Mouse (Mus musculus) embryonic facial prominence, embryonic 15.5 days (tissue): ENCODE results near the gene Txndc9. TPM values are rescaled to one million over a fixed set of nuclear protein-coding genes. Genes with fewer than 3 reads are reported as not detected.

ENCODE experiments used
- ATAC-seq: fragments of 200-750 bp; cut with Nextera tagmentation; 2 replicates; pipeline ENCODE4 v1.8.0; 2017; ENCODE audit warnings: low read depth, moderate TSS enrichment; ENCODE audit not compliant: insufficient number of reproducible peaks, low FRiP score, low TSS enrichment
- H3K27ac ChIP-seq: fragments of 300-500 bp; sonication (generic); replicated peaks from 2 replicates; pipeline ENCODE4 v1.5.1; 2015; ENCODE audit warnings: mild to moderate bottlenecking, inconsistent platforms
- H3K27me3 ChIP-seq: fragments of 300-500 bp; sonication (generic); 2 replicates; pipeline ENCODE4 v1.6.1; 2015; ENCODE audit warnings: inconsistent platforms
- H3K36me3 ChIP-seq: fragments of 300-500 bp; sonication (generic); 2 replicates; pipeline ENCODE4 v1.6.1; 2015; ENCODE audit warnings: mild to moderate bottlenecking, inconsistent platforms
- H3K4me1 ChIP-seq: fragments of 300-500 bp; sonication (generic); 2 replicates; pipeline ENCODE4 v1.6.1; 2015; ENCODE audit warnings: inconsistent platforms
- H3K4me2 ChIP-seq: fragments of 300-500 bp; sonication (generic); replicated peaks from 2 replicates; pipeline ENCODE4 v1.6.1; 2015; ENCODE audit warnings: mild to moderate bottlenecking, inconsistent platforms
- H3K4me3 ChIP-seq: fragments of 300-500 bp; sonication (generic); replicated peaks from 2 replicates; pipeline ENCODE4 v1.5.1; 2015; ENCODE audit warnings: mild to moderate bottlenecking, inconsistent platforms
- H3K9ac ChIP-seq: fragments of 300-500 bp; sonication (generic); 2 replicates; pipeline ENCODE4 v1.6.1; 2015; ENCODE audit warnings: inconsistent platforms
- H3K9me3 ChIP-seq: fragments of 300-500 bp; sonication (generic); replicated peaks from 2 replicates; pipeline ENCODE4 v1.6.1; 2016; ENCODE audit warnings: inconsistent platforms
- WGBS: fragments of 180-500 bp; shearing (Covaris S2); methylation state at CpG from one replicate; pipeline ENCODE4 v1.1.7; 2015; 5-methylcytosine and 5-hydroxymethylcytosine counted together
- polyA plus RNA-seq: library from polyadenylated mRNA; unstranded; fragments of >200 nt; fragmentation: Nextera tagmentation; extraction: Ambion mirVana; gene quantifications from 2 replicates; pipeline ENCODE4 v1.2.1, GENCODE M21; 2015

Gene Txndc9
- polyA plus RNA-seq: 127 and 148 TPM in 2 replicates

- H3K4me2 ChIP-seq: peak within 1 kb of the TSS; percentile 84
- no peaks in the 10 kb centered on the region for H3K27me3 ChIP-seq
- peak within 1 kb of the TSS; percentile 83 for H3K4me3 ChIP-seq
- H3K36me3 ChIP-seq: peaks cover 27% of the 10 kb centered on the region
- H3K27ac ChIP-seq: peak within 1 kb of the TSS; percentile 96
- peaks cover 18% of the 10 kb centered on the region for H3K4me1 ChIP-seq
- H3K9me3 ChIP-seq: no peaks in the 10 kb centered on the region
- ATAC-seq: peak; percentile 94
- peak within 1 kb of the TSS; percentile 91 for H3K9ac ChIP-seq
- under 1% methylated on average over 50 of the region's 50 CpGs for WGBS
These were observed at the start of gene Txndc9, which contains the start of gene Eif5b for GRCm38 (mm10) chr1:37997867-37998266. TSS of gene Txndc9 (minus strand) at chr1:37997893. TSS of gene Eif5b (plus strand) at chr1:37998010.

- peaks cover 68% of the 10 kb centered on the region for H3K36me3 ChIP-seq
- no peaks in the 10 kb centered on the region for H3K4me1 ChIP-seq
- no peak overlapping the region for H3K9ac ChIP-seq
- no peak overlapping the region for H3K4me2 ChIP-seq
- H3K9me3 ChIP-seq: no peaks in the 10 kb centered on the region
- ATAC-seq: no peak
- H3K27ac ChIP-seq: no peak overlapping the region
- H3K4me3 ChIP-seq: no peak overlapping the region
- 96% methylated on average over 2 of the region's 2 CpGs for whole genome bisulfite sequencing
- H3K27me3 ChIP-seq: no peaks in the 10 kb centered on the region
These were observed 41.2 kb upstream of the Txndc9 start for GRCm38 (mm10) chr1:38038898-38039297.

DNA sequence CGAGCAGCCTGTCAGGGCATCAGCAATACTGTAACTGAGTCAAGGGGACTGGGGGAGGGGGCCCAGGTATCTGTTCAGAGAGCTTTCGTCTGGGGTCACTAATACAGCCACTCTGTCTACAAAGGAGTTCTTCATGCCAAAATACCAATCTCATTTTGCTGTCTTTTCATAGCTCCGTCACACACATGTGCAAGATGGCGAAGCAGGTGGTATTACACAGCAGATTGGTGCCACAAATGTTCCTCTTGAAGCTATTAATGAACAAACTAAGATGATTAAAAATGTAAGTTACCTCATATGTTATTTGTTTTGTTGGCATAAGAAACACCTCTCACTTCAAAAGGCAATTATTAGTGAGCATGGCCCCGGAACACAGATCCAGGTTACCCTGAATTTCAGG is 39.7 kb upstream of the Txndc9 start:
- no peak overlapping the region for H3K9ac ChIP-seq
- no peak overlapping the region for H3K27ac ChIP-seq
- no peaks in the 10 kb centered on the region for H3K27me3 ChIP-seq
- no peak for ATAC-seq
- 83% methylated on average over 5 of the region's 5 CpGs for WGBS
- H3K36me3 ChIP-seq: peaks cover 80% of the 10 kb centered on the region
- no peaks in the 10 kb centered on the region for H3K9me3 ChIP-seq
- no peak overlapping the region for H3K4me3 ChIP-seq
- no peak overlapping the region for H3K4me2 ChIP-seq
- no peaks in the 10 kb centered on the region for H3K4me1 ChIP-seq

DNA sequence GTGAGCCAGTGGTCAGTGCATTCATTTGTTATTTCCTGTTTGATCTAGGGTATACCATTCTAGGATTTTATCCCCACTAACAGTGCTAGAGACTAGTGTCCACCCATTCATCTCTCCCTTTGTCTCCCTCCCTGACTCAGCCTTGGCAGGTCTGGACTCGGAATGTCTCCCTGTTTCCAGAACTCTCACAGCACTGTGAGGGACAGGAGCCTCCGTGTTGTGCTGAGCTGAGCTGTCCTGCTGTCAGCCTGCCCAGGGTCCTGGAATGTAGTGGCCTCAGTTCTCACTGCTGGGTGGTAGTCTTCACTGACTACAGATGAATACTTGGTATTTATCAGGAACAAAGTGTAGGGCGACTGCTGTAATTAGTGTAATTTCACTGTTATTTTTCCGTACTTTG is 37.8 kb upstream of the Txndc9 start:
- Histone ChIP-seq H3K9me3 (no peaks in the 10 kb centered on the region), H3K27ac (no peak overlapping the region), H3K36me3 (peaks cover 69% of the 10 kb centered on the region), H3K9ac (no peak overlapping the region), H3K27me3 (no peaks in the 10 kb centered on the region), H3K4me2 (no peak overlapping the region), H3K4me1 (no peaks in the 10 kb centered on the region), H3K4me3 (no peak overlapping the region)
- WGBS: 85% methylated on average over 4 of the region's 4 CpGs
- no peak for ATAC-seq

- Histone ChIP-seq H3K9me3 (no peaks in the 10 kb centered on the region), H3K9ac (no peak overlapping the region), H3K27me3 (no peaks in the 10 kb centered on the region), H3K27ac (no peak overlapping the region), H3K36me3 (peaks cover 40% of the 10 kb centered on the region), H3K4me3 (no peak overlapping the region), H3K4me2 (no peak overlapping the region), H3K4me1 (no peaks in the 10 kb centered on the region)
- WGBS: 89% methylated on average over 5 of the region's 5 CpGs
- ATAC-seq: no peak
These were observed 33.7 kb upstream of the Txndc9 start for GRCm38 (mm10) chr1:38031391-38031790.

DNA sequence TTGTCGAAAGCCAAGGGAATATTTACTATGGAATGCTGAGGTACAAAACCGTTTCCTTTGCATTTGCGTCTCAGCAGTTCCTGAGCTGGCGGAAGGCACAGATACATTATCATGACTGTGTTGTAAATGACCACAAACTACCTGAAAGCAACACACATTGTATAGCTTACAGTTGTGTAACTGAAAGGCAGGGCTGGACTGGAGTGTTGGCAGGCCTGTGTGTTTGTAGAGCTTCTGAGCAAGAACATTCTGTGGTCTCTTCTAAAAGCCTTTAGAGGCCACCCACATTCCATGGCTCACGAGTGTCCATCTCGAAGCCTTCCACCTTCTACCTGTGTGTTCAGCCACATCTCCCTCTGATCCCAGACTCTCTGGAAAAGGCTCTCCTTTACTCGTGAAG is 29.6 kb upstream of the Txndc9 start:
- Histone ChIP-seq H3K36me3 (peaks cover 30% of the 10 kb centered on the region), H3K4me1 (no peaks in the 10 kb centered on the region), H3K27me3 (no peaks in the 10 kb centered on the region), H3K9ac (no peak overlapping the region), H3K9me3 (no peaks in the 10 kb centered on the region), H3K4me2 (no peak overlapping the region), H3K4me3 (no peak overlapping the region), H3K27ac (no peak overlapping the region)
- ATAC-seq: no peak
- WGBS: 90% methylated on average over 7 of the region's 7 CpGs

- 67% methylated on average over 2 of the region's 2 CpGs for WGBS
These were observed 17.0 kb upstream of the Txndc9 start for GRCm38 (mm10) chr1:38014551-38015203.

GRCm38 (mm10) chr1:38012509-38012908 is 14.8 kb upstream of the Txndc9 start:
- Histone ChIP-seq H3K9me3 (no peaks in the 10 kb centered on the region), H3K9ac (no peak overlapping the region), H3K36me3 (no peaks in the 10 kb centered on the region), H3K27me3 (no peaks in the 10 kb centered on the region), H3K4me3 (no peak overlapping the region), H3K4me1 (no peaks in the 10 kb centered on the region), H3K27ac (no peak overlapping the region), H3K4me2 (no peak overlapping the region)
- no peak for ATAC-seq

More at GRCm38 (mm10) chr1:38014551-38015203, 17.0 kb upstream of the Txndc9 start:
- Histone ChIP-seq H3K27me3 (no peaks in the 10 kb centered on the region), H3K9me3 (no peaks in the 10 kb centered on the region), H3K4me2 (no peak overlapping the region), H3K36me3 (peaks cover 19% of the 10 kb centered on the region), H3K4me3 (no peak overlapping the region), H3K27ac (no peak overlapping the region), H3K4me1 (no peaks in the 10 kb centered on the region), H3K9ac (no peak overlapping the region)
- ATAC-seq: no peak

DNA sequence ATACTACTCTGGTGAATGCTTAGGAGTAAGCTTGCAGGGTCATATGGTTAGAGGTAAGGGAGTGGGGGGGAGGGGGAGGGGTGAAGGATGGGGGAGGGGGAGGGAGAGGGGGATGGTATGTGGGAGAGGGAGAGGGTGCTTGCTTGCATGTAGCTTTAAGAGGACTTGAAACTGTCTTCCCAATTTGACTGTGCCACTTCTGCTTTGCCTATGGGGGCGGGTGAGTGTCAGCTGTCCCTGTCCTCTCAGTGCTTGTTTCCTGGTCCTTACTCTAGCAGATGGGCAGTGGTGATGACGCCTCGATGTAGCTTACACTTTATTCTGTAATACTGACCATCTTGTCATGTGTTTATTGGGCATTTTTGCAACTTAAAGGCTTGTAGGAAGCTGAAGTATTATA is 14.4 kb upstream of the Txndc9 start:
- Histone ChIP-seq H3K4me2 (no peak overlapping the region), H3K36me3 (no peaks in the 10 kb centered on the region), H3K9ac (no peak overlapping the region), H3K9me3 (no peaks in the 10 kb centered on the region), H3K27me3 (no peaks in the 10 kb centered on the region), H3K27ac (no peak overlapping the region), H3K4me1 (no peaks in the 10 kb centered on the region), H3K4me3 (no peak overlapping the region)
- ATAC-seq: no peak
- WGBS: 81% methylated on average over 3 of the region's 3 CpGs

GRCm38 (mm10) chr1:38011647-38012046 is 14.0 kb upstream of the Txndc9 start:
- H3K27ac ChIP-seq: no peak overlapping the region
- 76% methylated on average over 6 of the region's 6 CpGs for WGBS
- H3K36me3 ChIP-seq: no peaks in the 10 kb centered on the region
- no peak overlapping the region for H3K9ac ChIP-seq
- H3K27me3 ChIP-seq: no peaks in the 10 kb centered on the region
- H3K4me3 ChIP-seq: no peak overlapping the region
- no peaks in the 10 kb centered on the region for H3K9me3 ChIP-seq
- H3K4me1 ChIP-seq: no peaks in the 10 kb centered on the region
- no peak overlapping the region for H3K4me2 ChIP-seq
- no peak for ATAC-seq

DNA sequence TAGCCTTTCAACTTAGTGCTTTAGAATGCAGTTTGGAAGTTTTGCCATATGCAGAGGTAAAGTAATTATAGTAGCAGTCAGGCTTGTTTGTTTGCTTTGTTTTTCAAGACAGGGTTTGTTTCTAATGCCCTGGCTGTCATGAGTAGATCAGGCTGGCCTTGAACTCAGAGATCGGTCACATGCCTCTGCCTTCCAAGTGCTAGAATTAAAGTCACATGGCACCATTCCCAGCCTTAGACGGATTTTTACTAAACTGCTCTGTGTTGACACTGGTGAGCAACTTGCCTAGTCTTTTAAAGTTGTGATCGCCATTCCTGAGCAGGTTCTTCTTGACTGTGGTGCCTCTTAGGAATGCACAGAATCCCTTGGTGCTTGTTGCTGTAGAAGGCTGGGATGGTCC is 9.0 kb upstream of the Txndc9 start:
- no peak overlapping the region for H3K9ac ChIP-seq
- no peaks in the 10 kb centered on the region for H3K9me3 ChIP-seq
- no peak overlapping the region for H3K4me2 ChIP-seq
- no peak for ATAC-seq
- no peaks in the 10 kb centered on the region for H3K36me3 ChIP-seq
- no peaks in the 10 kb centered on the region for H3K4me1 ChIP-seq
- H3K4me3 ChIP-seq: no peak overlapping the region
- no peak overlapping the region for H3K27ac ChIP-seq
- 65% methylated on average over 3 of the region's 3 CpGs for WGBS
- no peaks in the 10 kb centered on the region for H3K27me3 ChIP-seq

DNA sequence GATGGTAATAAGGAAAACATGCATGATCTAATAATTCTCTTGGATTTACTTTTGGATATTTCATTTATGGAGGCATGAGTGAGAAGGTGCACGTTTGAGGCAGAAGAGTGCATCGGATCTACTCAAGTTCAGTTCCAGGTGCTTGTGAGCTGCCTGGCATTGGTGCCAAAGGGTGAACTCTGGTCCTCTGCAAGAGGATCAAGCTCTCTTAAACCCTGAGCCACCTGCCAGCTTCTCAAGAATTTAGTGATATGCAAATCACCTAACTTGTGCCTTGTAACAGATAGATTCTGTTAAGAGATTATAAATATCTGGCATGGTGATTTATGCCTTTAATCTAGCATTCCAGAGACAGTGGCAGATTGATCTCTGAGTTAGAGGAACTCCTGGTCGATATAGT is 5.4 kb upstream of the Txndc9 start:
- Histone ChIP-seq H3K36me3 (no peaks in the 10 kb centered on the region), H3K9ac (no peak overlapping the region), H3K4me3 (no peak overlapping the region), H3K27ac (no peak overlapping the region), H3K27me3 (no peaks in the 10 kb centered on the region), H3K4me2 (no peak overlapping the region), H3K9me3 (no peaks in the 10 kb centered on the region), H3K4me1 (peaks cover 11% of the 10 kb centered on the region)
- no peak for ATAC-seq
- 83% methylated on average over 3 of the region's 3 CpGs for WGBS
